Mouse (Mus musculus) 3134 (cell line): ENCODE results near the gene Iars.
"Not testable (repeated sequence)": the region's sequence is repeated elsewhere in the genome, so short reads cannot be mapped to it uniquely, and the experiment has no call there.

Source experiments
- DNase-seq: peaks from one replicate; pipeline ENCODE4 v3.0.0-alpha.2; 2011; ENCODE audit warnings: low spot score; ENCODE audit not compliant: insufficient read length; ENCODE audit errors: extremely low read depth

Iars gene

GRCm38 (mm10) chr13:49719310-49719709 is 37.4 kb downstream of the Iars start:
- DNase-seq = no peak

DNA sequence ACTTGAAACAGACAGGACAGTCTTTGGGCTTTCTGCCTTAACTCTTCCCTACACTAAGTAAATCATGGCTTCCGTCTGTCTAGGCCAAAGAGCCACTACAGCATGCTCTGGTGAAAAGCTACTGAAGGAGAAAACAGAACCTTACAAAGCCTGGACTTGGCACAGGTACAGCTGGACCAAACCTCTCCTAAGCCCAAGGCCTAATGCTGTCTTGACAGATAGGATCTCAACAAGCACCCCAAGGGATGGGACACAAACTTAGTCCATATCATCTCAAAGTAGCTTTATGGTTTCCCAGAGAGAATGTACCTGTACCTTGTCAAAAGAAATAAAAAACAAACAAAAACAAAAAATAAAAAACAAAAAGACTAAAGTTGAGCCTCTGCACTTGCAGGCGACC is 54.5 kb downstream of the Iars start:
- no peak for DNase-seq

DNA sequence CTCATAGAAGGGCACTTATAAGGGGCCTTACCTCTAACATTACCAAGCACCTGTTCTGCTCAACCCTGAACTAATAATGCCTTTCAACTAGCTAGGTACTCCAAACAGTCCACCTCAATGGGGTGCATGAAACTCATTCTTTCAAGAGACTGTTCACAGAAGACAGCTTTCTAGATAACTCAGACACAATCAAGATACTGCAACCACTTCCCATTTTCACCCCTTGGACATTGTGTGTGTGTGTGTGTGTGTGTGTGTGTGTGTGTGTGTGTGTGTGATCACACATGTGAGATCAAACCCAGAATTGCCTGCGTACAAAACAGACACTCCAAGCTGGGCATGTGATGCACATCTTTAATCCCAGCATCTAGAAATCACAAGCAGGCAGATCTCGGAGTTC is 56.1 kb downstream of the Iars start:
- no peak for DNase-seq

GRCm38 (mm10) chr13:49741285-49742040 is 59.6 kb downstream of the Iars start:
- DNase-seq = no peak

GRCm38 (mm10) chr13:49756591-49756990 is 74.7 kb downstream of the Iars start:
- DNase-seq = no peak

DNA sequence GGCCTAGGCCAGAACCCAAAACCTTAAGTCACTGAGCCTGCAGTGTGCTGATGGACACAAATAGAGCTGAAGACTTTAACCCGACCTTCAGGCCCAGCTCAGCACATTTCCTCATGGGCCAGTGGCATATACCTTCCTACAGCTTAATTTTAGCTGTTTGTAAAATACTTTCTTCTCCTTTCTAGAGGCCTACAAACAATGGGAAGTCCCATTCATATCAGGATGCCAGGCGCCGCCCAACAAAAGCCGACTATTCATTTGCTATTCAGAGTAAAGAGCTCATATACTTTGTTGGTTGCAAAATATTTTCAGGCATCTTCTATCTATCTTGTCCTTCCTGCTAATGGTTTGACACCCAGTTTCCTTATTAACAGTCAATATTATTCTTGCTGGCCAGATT is 76.1 kb downstream of the Iars start:
- no peak for DNase-seq

DNA sequence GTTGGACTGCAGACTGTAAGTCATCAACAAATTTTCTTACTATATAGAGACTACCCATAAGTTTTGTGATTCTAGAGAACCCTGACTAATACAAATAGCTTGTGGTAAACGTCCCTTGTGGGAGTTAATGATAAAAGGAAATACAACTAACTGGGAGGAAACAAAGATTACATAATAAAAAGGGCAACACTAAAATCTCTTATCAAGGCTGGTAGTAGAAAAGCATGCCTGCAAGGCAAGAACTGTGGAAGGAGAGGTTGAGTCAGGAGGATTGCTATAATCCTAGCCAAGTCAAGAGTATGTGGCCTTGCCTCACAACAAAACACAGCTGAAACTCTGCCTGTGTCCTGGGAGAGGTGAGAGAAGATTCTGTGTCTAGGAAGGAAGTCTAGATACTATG is 78.8 kb downstream of the Iars start:
- no peak for DNase-seq

GRCm38 (mm10) chr13:49762208-49762607 is 80.3 kb downstream of the Iars start:
- DNase-seq = no peak

GRCm38 (mm10) chr13:49765306-49765705 is 83.4 kb downstream of the Iars start:
- no peak for DNase-seq

DNA sequence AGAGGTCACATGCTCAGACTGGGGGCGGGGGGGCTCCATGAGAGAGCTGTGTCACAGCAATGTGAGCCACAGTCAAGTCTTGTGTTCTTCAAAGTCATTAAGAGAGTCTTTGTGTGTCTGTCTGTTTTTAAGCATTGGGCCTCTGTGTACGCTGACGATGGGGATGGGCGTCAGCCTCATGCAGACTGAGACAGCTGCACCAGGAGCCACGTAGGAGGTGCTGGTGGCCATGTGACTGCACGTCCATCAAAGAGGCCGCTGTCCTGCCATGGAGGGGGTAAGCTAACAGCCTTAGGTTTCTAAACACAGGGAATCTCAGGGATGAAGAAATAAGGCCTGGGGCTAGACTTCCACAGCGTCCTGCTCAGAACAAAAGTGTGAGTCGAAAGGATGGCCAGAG is 84.4 kb downstream of the Iars start:
- DNase-seq = no peak

DNA sequence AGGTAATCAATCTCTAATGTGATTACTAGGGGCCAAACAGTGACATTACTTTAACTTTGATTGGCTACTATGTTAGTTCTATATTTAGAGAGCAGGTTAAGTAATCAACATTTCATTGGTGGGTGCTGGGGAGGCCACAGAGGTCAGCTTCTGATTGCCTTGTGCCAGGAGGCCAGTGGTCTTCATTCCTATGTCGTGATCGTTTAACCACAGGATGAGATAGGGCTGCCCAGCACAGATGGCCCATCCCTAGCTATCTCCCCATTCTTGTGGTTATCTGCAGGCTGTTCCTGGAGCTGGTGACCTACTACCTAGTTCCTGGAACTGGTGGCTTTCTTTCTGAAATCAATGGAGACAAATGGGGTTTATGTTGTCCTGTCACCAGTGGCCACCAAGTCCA is 86.1 kb downstream of the Iars start:
- DNase-seq = no peak

DNA sequence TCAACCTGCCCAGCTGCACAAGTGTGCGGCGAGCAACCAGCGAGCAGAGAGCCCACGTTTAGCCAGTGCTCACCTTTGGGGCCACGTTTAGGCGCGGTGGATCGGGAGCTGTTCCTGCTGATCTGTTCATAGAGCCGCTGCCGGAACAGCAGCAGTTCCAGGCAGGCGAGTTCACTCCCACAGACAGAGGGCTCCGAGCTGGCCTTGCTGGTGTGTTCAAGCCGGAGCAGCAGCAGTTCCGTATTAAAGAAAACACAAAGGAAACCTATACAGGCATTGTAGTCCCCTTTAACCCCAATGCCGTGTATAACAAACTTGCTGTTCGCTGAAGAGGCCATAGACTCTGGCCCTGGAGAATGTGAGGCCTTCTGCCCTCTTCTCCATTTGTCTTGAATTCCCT is 87.2 kb downstream of the Iars start:
- no peak for DNase-seq

GRCm38 (mm10) chr13:49771536-49771935 is 89.6 kb downstream of the Iars start:
- not testable (repeated sequence) for DNase-seq
